Mouse (Mus musculus): Measurements from ENCODE around the gene Fgfr2.

DNA sequence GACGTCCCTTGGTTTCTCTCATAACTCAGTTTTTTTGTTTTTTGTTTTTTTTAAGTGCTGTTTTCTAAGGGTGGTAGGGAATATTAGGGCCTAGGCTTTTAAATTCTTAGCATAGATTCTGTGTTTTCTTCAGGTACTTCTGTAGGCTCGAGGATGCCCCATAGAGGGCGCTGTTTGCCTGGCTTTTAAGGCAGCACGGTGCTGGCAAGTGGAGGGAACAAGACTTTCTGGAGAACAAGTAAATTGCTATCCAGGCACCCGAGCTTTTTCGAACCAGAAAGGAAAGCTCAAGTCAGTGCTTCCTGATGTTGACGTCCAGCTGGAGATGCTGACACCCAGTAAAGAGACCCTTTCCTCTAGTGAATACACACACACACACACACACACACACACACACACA is 1583.2 kb downstream of the Fgfr2 start:
- no peak for TF ChIP-seq MAFK (IDR thresholded peaks at IDR 0.05; ENCODE audit: insufficient read depth, low read depth, low read length)
- peak; percentile 78; the same call in 1 of the 2 replicates for TF ChIP-seq ZC3H11A (IDR thresholded peaks at IDR 0.05; ENCODE audit: borderline replicate concordance, low read depth, low read length)
- no peak for TF ChIP-seq ZNF384 (IDR thresholded peaks at IDR 0.05; ENCODE audit: low read depth, low read length)
- TF ChIP-seq CHD2 (IDR thresholded peaks at IDR 0.05; ENCODE audit: low read depth, low read length): no peak
- no peak for TF ChIP-seq HCFC1 (IDR thresholded peaks at IDR 0.05; ENCODE audit: borderline replicate concordance, insufficient read depth, low read length)
